Mouse (Mus musculus) hindbrain, embryonic 11.5 days (tissue): ENCODE results near the gene Hdgf. TPM values are rescaled to one million over a fixed set of nuclear protein-coding genes. Genes with fewer than 3 reads are reported as not detected.
A peak's percentile ranks its signal among the peaks of the same experiment; 100 is the strongest.

Experiments used
- ATAC-seq: fragments of 200-750 bp; cut with Nextera tagmentation; 2 replicates; pipeline ENCODE4 v1.8.0; 2017; ENCODE audit warnings: mild to moderate bottlenecking, moderate TSS enrichment, moderate library complexity; ENCODE audit not compliant: low FRiP score
- DNase-seq: peaks from one replicate; pipeline ENCODE4 v3.0.0-alpha.2; 2015; ENCODE audit warnings: low spot score
- H3K27ac ChIP-seq: fragments of 300-500 bp; sonication (generic); 2 replicates; pipeline ENCODE4 v1.5.1; 2014; ENCODE audit warnings: mild to moderate bottlenecking, low read depth, low read length
- H3K27me3 ChIP-seq: fragments of 300-500 bp; sonication (generic); 2 replicates; pipeline ENCODE4 v1.6.1; 2014; ENCODE audit warnings: mild to moderate bottlenecking, low read length, moderate library complexity, mixed read lengths; ENCODE audit not compliant: control insufficient read depth, insufficient read depth
- H3K36me3 ChIP-seq: fragments of 300-500 bp; sonication (generic); 2 replicates; pipeline ENCODE4 v1.6.1; 2014; ENCODE audit warnings: mild to moderate bottlenecking, low read length, moderate library complexity, mixed read lengths; ENCODE audit not compliant: control insufficient read depth, insufficient read depth
- H3K4me1 ChIP-seq: fragments of 300-500 bp; sonication (generic); replicated peaks from 2 replicates; pipeline ENCODE4 v1.6.1; 2014; ENCODE audit warnings: low read length, mixed read lengths; ENCODE audit not compliant: control insufficient read depth, insufficient read depth
- H3K4me2 ChIP-seq: fragments of 300-500 bp; sonication (generic); replicated peaks from 2 replicates; pipeline ENCODE4 v1.6.1; 2014; ENCODE audit warnings: mild to moderate bottlenecking, low read depth, low read length
- H3K4me3 ChIP-seq: fragments of 300-500 bp; sonication (generic); 2 replicates; pipeline ENCODE4 v1.5.1; 2014; ENCODE audit warnings: low read depth, low read length
- H3K9ac ChIP-seq: fragments of 300-500 bp; sonication (generic); 2 replicates; pipeline ENCODE4 v1.6.1; 2014; ENCODE audit warnings: low read depth, low read length
- H3K9me3 ChIP-seq: fragments of 300-500 bp; sonication (generic); 2 replicates; pipeline ENCODE4 v1.6.1; 2016; ENCODE audit warnings: low read length; ENCODE audit not compliant: control insufficient read depth
- WGBS: fragments of 180-500 bp; shearing (Covaris S2); extraction: QIAGEN DNeasy Blood & Tissue Kit; methylation state at CpG from one replicate; pipeline ENCODE4 v1.1.7; 2014; 5-methylcytosine and 5-hydroxymethylcytosine counted together
- polyA plus RNA-seq: library from polyadenylated mRNA; unstranded; fragments of >200 nt; fragmentation: Nextera tagmentation; extraction: Ambion mirVana; gene quantifications from 2 replicates; pipeline ENCODE4 v1.2.1, GENCODE M21; 2014

Hdgf gene
- polyA plus RNA-seq, 1 experiment from 2014 or later: 202 TPM

DNA sequence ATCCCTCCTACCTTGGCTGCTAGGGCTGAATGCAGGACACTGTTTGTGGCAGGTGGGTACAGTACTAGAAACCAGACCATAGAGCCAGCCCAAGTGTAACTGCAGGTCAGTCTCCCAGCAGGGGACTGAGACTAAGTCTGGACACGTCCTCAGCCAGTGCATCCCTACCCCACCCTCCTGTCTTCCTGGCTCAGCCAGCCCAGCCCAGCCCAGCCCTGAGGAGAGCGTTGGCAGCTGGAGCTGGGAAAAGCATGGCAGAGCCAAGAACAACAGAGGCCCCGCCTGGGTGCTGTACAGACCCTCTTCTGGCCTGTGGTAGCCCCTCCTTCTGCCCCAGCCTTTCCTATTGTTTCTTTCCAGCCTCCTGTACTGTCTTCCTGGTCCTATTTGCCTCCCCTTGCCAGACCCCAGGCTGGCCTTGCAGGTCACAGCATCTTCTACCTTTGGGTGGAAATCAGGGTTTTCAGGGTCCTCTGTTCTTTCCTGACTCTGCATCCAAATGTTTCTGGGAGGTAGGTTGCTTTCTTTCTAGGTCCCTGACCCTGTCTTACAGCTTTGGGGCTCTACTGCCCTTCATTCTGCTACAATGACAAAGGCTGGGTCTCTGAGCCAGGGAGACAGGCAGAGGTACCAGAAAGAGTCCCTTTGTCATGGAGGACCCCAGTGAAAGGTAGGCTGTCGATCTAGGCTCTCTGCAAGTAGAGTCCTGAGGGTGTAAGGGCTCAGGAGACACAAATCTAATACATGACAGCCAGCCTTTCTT lies 38.9 kb downstream of the Hdgf start:
- H3K36me3 ChIP-seq: 0 out of 2 replicates have a peak, but pooled peaks cover 3% of the 10 kb centered on the region
- H3K27me3 ChIP-seq: no peaks in the 10 kb centered on the region
- H3K9me3 ChIP-seq: no peaks in the 10 kb centered on the region
- DNase-seq: peak; percentile 49
- H3K4me2 ChIP-seq: no peak overlapping the region
- H3K4me3 ChIP-seq: no peak overlapping the region
- peak overlapping the region; percentile 37; the same call in 1 of the 2 replicates for H3K9ac ChIP-seq
- ATAC-seq: peak; percentile 33; the same call in 1 of the 2 replicates
- H3K27ac ChIP-seq: peak overlapping the region; percentile 91
- peaks cover 33% of the 10 kb centered on the region for H3K4me1 ChIP-seq
- 8% methylated on average over 4 of the region's 4 CpGs for WGBS

DNA sequence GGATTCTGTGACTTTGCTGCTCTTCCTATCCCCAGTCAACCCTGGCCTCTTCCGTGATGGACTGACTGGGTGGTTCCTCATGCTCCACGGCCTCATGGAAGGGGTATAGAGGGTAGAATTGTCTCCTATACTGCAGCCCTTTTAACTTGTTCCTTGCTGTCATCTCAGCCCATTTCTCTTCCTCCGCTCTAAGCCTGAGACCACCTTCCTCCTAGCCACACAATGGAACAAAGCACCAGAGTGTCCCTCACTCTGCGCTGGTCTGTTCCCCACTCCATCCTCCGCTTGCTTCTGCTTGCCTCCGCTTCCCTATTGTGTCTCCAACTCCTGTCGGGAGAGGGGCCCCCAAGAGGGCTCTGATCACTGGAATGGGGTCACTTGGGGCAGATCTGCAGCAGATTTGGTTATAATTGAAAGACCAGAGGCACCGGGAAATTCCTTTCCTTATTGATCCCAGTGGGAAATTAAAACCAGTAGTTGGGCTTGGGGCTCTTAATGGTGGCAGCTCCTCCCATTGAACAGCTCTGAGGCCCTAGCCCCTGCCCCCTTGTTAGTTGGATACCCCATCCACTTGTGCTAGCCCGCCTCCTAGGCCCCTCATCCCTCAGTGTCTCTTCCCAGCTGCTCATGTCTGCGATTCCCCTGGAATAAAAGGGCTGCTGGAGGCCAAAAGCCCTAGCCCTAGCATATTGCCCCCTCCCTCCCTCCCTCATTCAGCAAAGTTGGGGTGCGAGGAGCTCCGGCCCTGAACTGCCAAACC lies 39.8 kb downstream of the Hdgf start:
- DNase-seq (peak; percentile 59), ATAC-seq (peak; percentile 43)
- 5% methylated on average over 12 of the region's 12 CpGs for WGBS
- 0 out of 2 replicates have a peak, but pooled peaks cover 3% of the 10 kb centered on the region for H3K36me3 ChIP-seq
- peak overlapping the region; percentile 91 for H3K27ac ChIP-seq
- H3K4me3 ChIP-seq: no peak overlapping the region
- H3K4me2 ChIP-seq: no peak overlapping the region; the same call in 1 of the 2 replicates
- H3K4me1 ChIP-seq: peaks cover 33% of the 10 kb centered on the region
- H3K9ac ChIP-seq: peak overlapping the region; percentile 37; the same call in 1 of the 2 replicates
- H3K9me3 ChIP-seq: no peaks in the 10 kb centered on the region
- no peaks in the 10 kb centered on the region for H3K27me3 ChIP-seq

DNA sequence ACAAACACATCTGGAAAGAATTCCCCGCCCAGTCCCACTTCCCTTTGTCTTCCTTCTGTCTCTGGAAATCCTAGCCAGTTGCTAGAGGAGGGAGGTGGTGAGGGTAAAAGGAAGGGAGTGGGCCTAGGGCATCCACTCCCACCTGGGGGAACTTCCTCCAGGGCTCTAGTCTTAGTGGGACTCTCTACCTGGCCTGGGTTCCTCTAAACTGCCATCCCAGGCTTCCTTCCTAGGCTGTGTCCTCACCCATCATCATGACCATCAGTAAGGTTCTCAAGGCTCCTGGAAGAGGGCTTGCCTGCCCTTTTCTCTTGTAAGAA lies 40.4 kb downstream of the Hdgf start:
- H3K4me2 ChIP-seq: no peak overlapping the region; the same call in 1 of the 2 replicates
- H3K9me3 ChIP-seq: no peaks in the 10 kb centered on the region
- 0% methylated on average over 1 of the region's 1 CpGs for WGBS
- no peaks in the 10 kb centered on the region for H3K36me3 ChIP-seq
- H3K4me3 ChIP-seq: no peak overlapping the region
- H3K4me1 ChIP-seq: peaks cover 33% of the 10 kb centered on the region
- H3K27me3 ChIP-seq: no peaks in the 10 kb centered on the region
- H3K9ac ChIP-seq: peak overlapping the region; percentile 2; the same call in 1 of the 2 replicates
- peak overlapping the region; percentile 91 for H3K27ac ChIP-seq
- ATAC-seq (no peak), DNase-seq (no peak)

DNA sequence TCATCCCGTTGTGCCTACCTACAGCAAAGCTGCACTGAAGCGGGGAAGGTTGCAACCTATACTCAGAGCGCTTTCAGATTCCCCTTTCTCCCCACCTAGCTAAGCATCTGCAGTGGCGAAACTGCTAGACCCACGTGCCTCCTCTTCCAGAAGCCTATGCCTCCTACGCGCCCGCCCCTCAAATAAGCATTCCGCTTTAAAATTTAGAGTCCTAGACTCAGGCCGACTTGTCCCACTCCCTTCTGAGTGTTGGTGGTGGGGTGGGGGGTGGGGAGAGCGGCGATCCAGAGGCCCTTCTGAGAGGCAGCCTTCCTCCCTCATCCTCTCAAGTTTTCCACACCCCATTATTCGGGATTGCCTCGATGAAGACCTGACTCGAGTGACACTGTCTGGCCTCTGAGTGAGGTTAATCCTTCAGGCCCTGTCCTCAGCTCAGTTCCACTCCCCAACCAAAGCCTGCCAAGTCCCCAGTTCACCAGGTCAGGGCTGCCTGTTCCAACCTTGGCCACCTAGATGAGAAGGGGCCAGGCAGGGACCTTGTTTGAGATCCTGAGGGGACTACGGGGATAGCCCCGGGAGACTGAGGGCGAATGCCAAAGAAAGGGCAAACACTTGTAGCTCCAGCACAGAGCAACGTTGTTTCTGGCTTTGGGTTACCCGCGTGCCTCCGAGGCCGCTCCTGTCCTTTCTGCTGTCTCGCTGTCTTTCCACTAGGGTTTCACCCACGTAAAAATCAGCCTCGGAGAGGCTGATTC lies 41.1 kb downstream of the Hdgf start:
- peak; percentile 17; the same call in 1 of the 2 replicates for ATAC-seq
- Histone ChIP-seq H3K9ac (peak overlapping the region; percentile 73), H3K36me3 (no peaks in the 10 kb centered on the region), H3K4me3 (peak overlapping the region; percentile 57), H3K27me3 (no peaks in the 10 kb centered on the region), H3K4me1 (peaks cover 35% of the 10 kb centered on the region), H3K27ac (peak overlapping the region; percentile 91), H3K4me2 (peak overlapping the region; percentile 86), H3K9me3 (no peaks in the 10 kb centered on the region)
- peak; percentile 64 for DNase-seq
- WGBS: 2% methylated on average over 26 of the region's 26 CpGs

DNA sequence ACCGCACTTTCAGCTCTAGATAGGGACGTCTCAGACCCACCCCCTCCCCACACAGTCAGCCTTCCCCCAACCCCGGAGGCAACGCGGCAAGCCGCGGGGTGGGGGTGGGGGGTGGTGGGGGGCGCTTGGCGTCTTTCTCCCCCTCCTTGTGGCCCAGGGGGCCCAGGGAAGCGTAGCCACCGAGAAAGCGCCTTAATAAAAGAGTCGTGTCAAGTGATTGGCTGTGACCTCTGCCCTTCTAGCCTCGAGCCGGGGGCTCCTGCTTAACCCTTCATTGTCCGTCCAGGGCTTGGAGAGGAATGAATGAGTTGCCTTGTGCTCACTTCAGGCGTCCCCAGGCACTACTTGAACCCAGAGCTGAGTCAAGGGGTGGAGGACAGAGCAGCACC lies 41.7 kb downstream of the Hdgf start:
- 1% methylated on average over 17 of the region's 17 CpGs for WGBS
- H3K36me3 ChIP-seq: no peaks in the 10 kb centered on the region
- H3K4me1 ChIP-seq: peaks cover 40% of the 10 kb centered on the region
- DNase-seq (peak; percentile 84), ATAC-seq (peak; percentile 51)
- H3K27ac ChIP-seq: peak overlapping the region; percentile 91
- H3K4me3 ChIP-seq: peak overlapping the region; percentile 57
- H3K9me3 ChIP-seq: no peaks in the 10 kb centered on the region
- peak overlapping the region; percentile 86 for H3K4me2 ChIP-seq
- peak overlapping the region; percentile 73 for H3K9ac ChIP-seq
- no peaks in the 10 kb centered on the region for H3K27me3 ChIP-seq

DNA sequence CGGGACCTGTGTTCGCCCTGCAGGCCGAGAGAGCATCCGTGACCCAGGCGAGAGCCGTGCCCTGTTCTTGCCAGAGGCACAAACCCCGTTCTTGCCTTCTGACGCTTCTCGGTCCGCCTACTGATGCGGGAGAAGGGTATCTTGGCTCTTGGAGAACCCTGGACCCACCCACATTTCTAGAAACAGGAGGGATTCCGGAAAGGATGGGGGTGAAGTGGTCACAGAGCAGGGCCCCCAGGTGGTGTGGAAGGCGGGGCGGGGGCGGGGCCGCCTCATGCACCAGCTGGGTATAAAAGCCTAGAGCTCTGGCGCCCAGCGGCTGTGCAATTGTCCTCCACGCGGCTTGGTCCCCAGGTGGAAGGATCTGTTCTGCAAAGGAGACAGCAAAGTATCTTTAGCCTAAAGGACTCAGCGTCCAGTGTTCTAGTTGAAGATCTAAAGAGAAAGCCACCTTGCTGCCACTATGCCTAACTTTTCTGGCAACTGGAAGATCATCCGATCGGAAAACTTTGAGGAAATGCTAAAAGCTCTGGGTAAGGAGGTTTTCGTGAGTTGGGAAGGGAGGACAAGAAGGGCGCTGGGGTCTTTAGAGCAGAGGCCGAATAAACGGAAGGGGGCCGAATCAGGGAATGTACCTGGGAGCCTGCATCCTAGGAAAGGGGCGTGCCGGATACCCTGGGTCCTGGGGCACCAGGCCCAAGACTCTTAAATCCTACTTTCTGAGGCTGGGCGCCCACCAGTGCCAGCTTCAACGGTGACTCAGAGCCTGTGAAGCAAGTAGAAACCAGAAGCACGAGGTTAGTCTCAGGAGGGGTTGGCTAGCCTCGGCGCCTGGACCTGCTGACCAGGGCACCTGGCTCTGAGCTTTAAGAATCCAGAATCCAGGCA lies 42.5 kb downstream of the Hdgf start, which contains the start of gene Crabp2:
Gene Crabp2 (plus strand): TSS at position 289 of the 888 bp plus-strand sequence.
- peak within 1 kb of the TSS; percentile 91 for H3K27ac ChIP-seq
- H3K36me3 ChIP-seq: no peaks in the 10 kb centered on the region
- no peaks in the 10 kb centered on the region for H3K9me3 ChIP-seq
- ATAC-seq (peak; percentile 13), DNase-seq (peak; percentile 83)
- no peaks in the 10 kb centered on the region for H3K27me3 ChIP-seq
- WGBS: under 1% methylated on average over 33 of the region's 35 CpGs
- H3K9ac ChIP-seq: peak within 1 kb of the TSS; percentile 73
- peak within 1 kb of the TSS; percentile 86 for H3K4me2 ChIP-seq
- H3K4me1 ChIP-seq: peaks cover 44% of the 10 kb centered on the region
- H3K4me3 ChIP-seq: peak within 1 kb of the TSS; percentile 57

DNA sequence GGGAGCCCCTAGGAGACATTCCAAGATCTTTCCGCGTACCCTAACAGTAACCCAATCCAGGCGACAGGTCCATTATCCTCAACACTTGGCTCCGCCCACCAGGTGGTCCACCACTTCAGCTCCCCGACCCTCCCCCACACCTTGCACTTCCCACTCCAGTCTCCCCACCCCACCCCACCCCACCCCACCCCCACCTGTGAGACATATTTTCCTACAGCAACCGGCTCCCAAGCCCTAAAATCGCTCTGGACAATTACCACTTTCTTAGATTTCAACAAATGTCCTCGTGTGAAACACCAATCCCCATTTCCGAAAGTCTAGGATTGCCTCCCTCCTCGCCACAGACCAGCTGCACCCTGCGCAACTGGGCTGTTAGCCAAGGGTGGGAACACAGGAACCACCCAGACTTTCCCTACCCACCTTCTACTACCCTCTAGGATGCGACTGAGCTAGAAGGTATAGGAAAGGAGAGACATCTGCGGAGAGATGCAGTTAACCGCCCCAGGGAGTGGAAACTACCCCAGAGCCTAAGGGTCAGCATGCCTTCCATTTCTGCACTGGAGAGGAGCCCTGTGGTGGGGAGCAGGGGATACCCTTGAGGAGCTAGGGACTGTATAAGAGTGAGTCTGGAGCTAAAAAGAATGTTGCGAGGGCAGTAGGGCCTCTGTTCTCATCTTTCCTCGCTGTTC lies 43.3 kb downstream of the Hdgf start:
- DNase-seq: peak; percentile 62
- no peak for ATAC-seq
- Histone ChIP-seq H3K9me3 (no peaks in the 10 kb centered on the region), H3K27me3 (no peaks in the 10 kb centered on the region), H3K36me3 (no peaks in the 10 kb centered on the region), H3K4me1 (peaks cover 44% of the 10 kb centered on the region), H3K4me2 (peak overlapping the region; percentile 86), H3K9ac (peak overlapping the region; percentile 73), H3K4me3 (peak overlapping the region; percentile 57), H3K27ac (peak overlapping the region; percentile 91)
- WGBS: 1% methylated on average over 16 of the region's 16 CpGs
